Mouse (Mus musculus): ENCODE results near the gene Gm9936.

Gm9936 gene

GRCm38 (mm10) chr5:114836886-114837285 is 21.6 kb downstream of the Gm9936 start:
- DNase-seq (ENCODE audit: low spot score), result no peak

GRCm38 (mm10) chr5:114829740-114830139 is 28.7 kb downstream of the Gm9936 start:
- DNase-seq (ENCODE audit: low spot score), result no peak

GRCm38 (mm10) chr5:114827427-114827826 is 31.1 kb downstream of the Gm9936 start:
- no peak for DNase-seq (ENCODE audit: low spot score)

GRCm38 (mm10) chr5:114825978-114826691 is 32.3 kb downstream of the Gm9936 start:
- peak; percentile 64 for DNase-seq (ENCODE audit: low spot score)

GRCm38 (mm10) chr5:114824197-114824596 is 34.3 kb downstream of the Gm9936 start:
- no peak for DNase-seq (ENCODE audit: low spot score)

- DNase-seq (ENCODE audit: low spot score), result peak; percentile 67
These were observed 35.4 kb downstream of the Gm9936 start, which contains the start of gene 1500011B03Rik for GRCm38 (mm10) chr5:114822796-114823688. 1500011B03Rik (minus strand) TSS chr5:114823468.

GRCm38 (mm10) chr5:114818124-114818523 is 40.4 kb downstream of the Gm9936 start:
- no peak for DNase-seq (ENCODE audit: low spot score)

- no peak for DNase-seq (ENCODE audit: low spot score)
These were observed 41.9 kb downstream of the Gm9936 start for GRCm38 (mm10) chr5:114816599-114816998.

GRCm38 (mm10) chr5:114813525-114814181 is 44.8 kb downstream of the Gm9936 start:
- peak; percentile 80 for DNase-seq (ENCODE audit: low spot score)

GRCm38 (mm10) chr5:114809826-114810225 is 48.7 kb downstream of the Gm9936 start:
- no peak for DNase-seq (ENCODE audit: low spot score)

- DNase-seq (ENCODE audit: low spot score), result no peak
These were observed 49.2 kb downstream of the Gm9936 start for GRCm38 (mm10) chr5:114809181-114809756.

- no peak for DNase-seq (ENCODE audit: low spot score)
These were observed 50.1 kb downstream of the Gm9936 start for GRCm38 (mm10) chr5:114808385-114808784.

GRCm38 (mm10) chr5:114807893-114808292 is 50.6 kb downstream of the Gm9936 start:
- no peak for DNase-seq (ENCODE audit: low spot score)

- no peak for DNase-seq (ENCODE audit: low spot score)
These were observed 51.0 kb downstream of the Gm9936 start for GRCm38 (mm10) chr5:114807468-114807867.

GRCm38 (mm10) chr5:114807063-114807462 is 51.4 kb downstream of the Gm9936 start:
- no peak for DNase-seq (ENCODE audit: low spot score)

- no peak for DNase-seq (ENCODE audit: low spot score)
These were observed 51.8 kb downstream of the Gm9936 start for GRCm38 (mm10) chr5:114806636-114807035.

Measured in urinary bladder, postnatal 25 days (tissue).